Mouse (Mus musculus) cerebellum, adult 8-10 months (tissue): ENCODE data around the gene Neil1.

Experiments used
- DNase-seq: peaks from one replicate; pipeline ENCODE4 v3.0.0; 2022

Gene Neil1

GRCm38 (mm10) chr9:57148144-57148878 is at the start of gene Neil1:
TSS of gene Neil1 (minus strand) at chr9:57148305.
- peak; percentile 86 for DNase-seq

- DNase-seq: no peak
Measured at GRCm38 (mm10) chr9:57197414-57197813, 49.3 kb upstream of the Neil1 start.

- DNase-seq: no peak
Measured at GRCm38 (mm10) chr9:57196708-57197107, 48.6 kb upstream of the Neil1 start.

- no peak for DNase-seq
Measured at GRCm38 (mm10) chr9:57168411-57168810, 20.3 kb upstream of the Neil1 start.

DNA sequence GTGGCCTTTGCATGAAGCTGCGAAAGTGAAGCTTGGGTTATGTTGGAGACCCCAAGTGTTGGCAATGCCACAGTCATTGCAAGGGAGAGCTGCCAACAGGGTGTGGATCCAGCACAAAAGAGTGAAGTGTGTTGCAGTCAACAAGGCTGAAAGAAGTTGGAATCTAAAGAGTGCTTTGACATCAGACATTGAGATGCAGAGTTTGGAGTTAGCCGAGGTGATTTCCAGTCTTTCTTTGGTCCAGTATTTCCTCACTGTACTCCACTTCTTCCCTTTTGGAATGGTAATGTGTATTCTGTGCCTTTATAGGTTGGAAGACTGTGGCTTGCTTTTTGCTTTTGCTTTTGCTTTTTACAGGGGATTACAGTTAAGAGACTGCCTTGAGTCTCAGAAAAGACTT is 18.1 kb upstream of the Neil1 start:
- no peak for DNase-seq

DNA sequence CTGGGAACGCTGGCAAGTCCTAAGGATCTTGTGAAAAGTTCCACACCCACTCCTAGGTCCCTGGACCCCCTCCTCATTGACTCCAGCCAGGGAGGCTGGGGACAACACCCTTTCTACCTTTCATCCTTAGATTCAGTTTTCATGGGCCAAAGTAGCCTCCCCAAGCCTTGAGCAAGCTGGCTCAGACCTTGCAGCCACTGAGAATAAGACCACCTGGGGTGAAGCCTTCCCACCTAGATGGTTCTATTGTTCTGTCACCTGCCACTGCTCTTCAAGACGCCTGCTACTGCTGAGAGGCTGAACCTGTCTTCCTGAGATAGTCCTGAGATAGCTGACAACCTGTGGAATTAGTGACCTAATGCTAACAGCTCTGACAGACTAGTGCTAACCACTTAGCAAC is 15.0 kb upstream of the Neil1 start:
- no peak for DNase-seq

DNA sequence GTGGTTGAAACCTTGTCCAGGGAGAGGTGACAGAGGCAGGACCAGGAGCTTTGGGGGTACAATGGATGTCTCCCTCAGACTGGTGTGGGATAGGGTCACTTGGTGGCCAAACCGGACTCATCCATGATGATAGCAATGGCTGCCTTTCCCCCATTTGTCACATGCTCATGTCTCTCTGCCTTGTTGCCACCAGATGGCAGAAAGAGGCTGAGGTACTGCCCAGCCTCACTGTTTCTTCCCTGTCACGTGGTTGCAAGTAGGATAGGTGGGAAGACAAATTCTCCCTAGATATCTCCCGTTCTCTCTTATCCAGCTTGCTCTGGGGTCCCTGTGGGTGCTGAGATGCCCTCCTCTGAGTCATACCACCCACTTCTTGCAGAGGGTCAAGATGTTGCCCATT is 14.4 kb upstream of the Neil1 start:
- no peak for DNase-seq

- no peak for DNase-seq
Measured at GRCm38 (mm10) chr9:57158506-57158905, 10.4 kb upstream of the Neil1 start.

GRCm38 (mm10) chr9:57158013-57158470 is 9.9 kb upstream of the Neil1 start, which contains the start of gene Commd4:
TSS of gene Commd4 (minus strand) at chr9:57158331.
- peak; percentile 92 for DNase-seq

DNA sequence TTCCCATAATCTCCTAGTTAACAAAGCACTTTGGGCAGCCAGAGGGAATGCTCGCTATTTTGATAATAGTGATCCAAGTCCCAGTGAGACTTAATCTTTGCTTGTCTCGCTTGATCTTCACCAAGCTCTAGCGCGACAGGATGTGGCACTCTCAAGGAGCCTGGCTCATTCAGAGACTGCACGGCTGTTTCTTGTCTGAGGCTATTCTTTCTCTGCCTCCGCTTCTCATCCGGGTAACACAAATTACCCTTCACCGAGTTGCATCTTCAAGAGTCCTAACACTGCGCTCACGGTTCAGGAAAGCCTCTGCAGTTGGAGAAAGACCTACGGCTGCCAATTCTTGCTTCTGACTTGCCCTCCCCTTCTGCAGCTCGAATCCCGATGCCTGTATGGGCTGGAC is 9.4 kb upstream of the Neil1 start:
- no peak for DNase-seq

DNA sequence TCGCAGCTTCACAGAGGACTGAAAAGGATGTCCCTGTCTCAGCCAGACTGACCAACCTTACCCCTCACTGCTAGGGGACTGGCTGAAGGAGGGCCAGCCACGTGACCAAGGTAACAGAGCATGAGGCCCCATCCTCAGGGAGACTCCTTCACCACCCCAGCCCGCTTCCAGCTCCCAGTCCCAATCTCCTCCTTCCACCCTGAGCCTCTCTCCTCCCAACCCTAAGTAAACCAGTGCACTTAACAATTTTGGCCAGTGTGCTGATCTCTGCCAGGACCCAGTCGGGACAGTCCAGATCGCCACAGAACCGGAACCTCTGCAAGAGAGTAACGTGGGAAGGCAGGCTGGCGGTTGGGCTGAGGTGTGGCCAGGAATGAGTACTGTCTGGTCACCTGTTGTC is 8.7 kb upstream of the Neil1 start:
- peak; percentile 2 for DNase-seq

DNA sequence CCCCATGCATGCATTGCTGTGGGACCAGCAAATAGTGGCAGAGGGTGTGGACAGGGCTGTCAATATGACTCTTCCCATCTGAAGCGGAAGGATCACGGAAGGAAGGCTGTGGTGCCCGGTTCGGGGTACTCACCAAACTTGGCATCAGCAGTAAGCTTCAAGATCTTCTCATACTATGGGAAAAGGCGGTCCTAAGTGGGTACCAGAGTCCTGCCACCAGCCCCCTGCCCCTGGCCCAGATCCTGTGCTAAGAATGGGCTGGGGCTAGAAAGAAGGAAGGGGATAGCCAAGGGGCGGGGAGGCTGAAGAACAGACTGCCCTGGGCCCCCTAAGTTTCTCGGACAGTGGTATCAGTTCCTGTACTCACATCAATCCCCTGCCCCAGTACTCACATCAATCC is 8.3 kb upstream of the Neil1 start:
- peak; percentile 6 for DNase-seq

DNA sequence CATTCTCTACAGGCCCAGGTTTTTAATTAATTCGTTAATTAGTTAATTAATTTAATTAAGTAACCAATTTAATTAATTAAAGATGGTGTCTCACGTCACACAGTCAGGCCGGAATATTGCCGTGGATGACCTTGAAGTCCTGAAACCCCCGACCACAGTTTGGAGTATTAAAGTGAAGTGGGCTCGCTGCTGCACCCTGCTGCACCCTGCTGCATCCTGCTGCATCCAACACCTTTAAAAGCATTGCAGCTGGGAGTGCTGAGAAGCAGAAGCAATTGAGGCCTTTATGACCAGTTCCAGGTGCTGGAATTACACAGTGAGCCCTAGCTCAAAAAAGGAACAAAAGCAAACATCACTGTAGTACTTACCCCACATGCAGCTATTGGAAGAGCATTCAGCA is 4.2 kb upstream of the Neil1 start:
- no peak for DNase-seq

GRCm38 (mm10) chr9:57150192-57150591 is 2.1 kb upstream of the Neil1 start:
- DNase-seq: no peak

DNA sequence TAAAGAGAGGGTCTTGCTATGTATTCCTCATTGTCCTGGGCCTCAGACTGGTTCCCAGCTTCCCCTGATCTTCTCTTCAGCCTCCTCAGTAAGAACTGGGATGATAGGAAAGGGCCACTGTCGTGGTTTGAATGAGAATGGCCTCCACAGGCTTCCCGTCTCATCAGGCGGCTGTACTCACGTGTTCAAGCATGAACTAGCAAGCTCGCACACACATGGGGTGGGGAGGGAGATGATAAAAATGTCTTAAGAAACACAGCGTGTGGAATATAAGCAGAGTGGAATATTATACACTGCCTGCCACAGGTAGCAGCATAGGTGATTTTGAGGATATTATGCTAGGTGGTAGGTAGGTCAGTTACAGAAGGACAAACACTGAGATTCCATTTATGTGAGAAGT is 916 bp upstream of the Neil1 start:
- peak; percentile 10 for DNase-seq

DNA sequence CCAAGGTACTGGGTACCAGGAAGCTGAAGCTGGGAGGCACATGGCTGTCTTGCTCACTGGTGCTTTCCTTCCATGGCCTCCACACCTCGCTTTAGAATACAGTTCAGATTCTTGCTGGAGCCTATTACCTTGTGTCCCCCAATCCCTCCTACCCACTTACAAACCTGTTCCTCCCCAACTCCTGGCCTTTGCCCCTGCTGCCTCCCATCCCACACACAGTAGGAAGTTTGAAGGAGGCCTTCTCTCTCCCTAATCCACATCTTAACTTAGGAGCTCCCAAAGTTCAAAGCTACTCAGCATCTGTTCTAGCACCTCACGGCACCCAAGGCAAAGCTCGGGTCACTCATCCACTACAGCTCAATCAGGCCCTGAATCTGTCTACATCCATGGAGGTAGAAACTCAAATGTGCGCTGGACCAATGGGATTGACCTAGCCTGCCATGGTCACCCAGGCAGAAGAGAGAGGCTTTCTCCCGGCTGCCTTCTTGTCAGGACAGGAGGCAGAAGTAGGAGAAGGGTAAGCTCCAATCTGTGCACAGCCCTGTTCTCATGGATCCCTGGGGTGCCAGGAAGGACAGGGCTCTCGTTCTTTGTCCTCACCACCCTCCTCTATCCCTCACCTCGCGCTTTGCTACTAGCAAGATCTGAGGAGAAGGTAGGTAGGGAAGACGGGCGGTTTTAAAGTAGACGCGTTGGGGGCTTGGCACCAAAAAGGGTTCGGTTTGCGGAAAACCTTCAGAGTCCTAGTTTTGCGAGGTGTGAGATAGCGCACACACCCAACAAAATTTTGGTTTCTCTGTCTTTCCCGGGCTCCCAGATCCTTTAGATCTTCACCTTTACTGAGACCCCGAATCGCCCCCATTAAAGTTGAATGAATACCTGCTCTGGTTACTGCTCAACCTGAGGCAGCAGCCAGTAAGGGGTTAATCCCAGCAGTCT is 631 bp downstream of the Neil1 start:
- no peak for DNase-seq

DNA sequence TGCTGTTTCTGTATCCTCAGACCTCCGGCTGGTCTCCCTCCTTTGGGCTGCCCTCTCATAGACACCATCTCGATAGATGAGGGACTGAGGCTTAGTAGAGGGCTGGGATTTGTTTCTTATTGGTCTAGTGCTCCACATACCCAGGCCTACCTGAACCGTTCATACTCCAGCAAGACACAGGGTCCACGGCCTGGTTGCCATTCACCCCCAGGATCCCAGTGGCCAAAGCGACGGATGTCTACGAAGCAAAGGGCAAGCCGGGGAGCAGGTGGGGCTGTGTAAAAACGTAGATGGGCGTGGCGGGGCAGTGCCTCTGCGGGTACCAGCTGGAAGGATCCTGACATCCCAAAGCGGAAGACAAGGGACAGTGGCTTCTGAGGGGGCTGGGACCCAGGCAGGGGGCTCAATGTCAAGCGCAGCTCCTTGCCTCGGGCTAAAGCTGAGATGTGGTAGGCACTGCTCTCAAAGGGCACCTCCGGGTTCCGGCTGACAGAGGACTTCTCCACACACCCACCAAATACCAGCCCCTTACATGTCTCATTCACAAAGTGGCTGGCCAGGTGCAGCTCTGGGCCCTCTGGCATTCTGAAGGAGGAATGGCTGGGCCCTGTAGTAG is 1.5 kb downstream of the Neil1 start:
- no peak for DNase-seq

DNA sequence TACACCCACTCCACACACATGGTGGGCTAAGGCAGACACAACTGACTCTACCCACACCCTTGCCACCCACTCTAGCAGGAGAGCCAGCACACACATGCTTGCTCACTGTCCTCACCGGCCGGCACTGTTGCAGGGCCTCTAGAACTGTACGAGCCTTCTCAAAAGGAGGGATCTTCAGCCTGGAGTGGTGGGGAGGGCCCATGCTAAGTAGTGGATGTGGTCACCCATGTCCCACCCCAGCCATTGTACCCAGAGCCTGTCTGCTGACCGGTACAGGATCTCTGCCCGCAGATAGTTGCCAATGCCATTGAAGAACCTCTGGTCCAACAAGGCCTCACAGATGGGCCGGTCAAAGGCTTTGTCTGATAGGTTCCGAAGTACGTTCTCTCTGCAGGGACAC is 3.3 kb downstream of the Neil1 start:
- DNase-seq: no peak

DNA sequence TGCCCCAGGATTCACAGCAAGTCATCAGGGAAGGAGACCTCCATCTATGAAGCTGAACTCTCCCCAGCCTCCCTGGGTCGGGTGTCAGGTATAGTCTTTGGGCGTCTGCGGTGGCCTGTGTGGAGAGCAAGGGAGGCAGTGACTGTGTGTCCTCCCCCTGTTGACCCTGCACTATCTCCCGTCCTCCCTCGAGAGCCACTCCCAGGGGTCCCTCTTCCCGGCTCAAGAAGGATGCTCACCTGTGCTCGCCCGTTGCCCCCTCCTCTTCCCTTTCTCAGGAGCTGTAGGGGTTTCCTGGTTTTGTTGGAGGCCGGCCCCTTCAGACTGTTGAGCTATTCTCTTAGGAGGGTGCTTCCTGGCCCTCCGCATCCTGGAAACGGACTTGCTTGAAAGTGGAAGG is 4.9 kb downstream of the Neil1 start:
- DNase-seq: no peak

DNA sequence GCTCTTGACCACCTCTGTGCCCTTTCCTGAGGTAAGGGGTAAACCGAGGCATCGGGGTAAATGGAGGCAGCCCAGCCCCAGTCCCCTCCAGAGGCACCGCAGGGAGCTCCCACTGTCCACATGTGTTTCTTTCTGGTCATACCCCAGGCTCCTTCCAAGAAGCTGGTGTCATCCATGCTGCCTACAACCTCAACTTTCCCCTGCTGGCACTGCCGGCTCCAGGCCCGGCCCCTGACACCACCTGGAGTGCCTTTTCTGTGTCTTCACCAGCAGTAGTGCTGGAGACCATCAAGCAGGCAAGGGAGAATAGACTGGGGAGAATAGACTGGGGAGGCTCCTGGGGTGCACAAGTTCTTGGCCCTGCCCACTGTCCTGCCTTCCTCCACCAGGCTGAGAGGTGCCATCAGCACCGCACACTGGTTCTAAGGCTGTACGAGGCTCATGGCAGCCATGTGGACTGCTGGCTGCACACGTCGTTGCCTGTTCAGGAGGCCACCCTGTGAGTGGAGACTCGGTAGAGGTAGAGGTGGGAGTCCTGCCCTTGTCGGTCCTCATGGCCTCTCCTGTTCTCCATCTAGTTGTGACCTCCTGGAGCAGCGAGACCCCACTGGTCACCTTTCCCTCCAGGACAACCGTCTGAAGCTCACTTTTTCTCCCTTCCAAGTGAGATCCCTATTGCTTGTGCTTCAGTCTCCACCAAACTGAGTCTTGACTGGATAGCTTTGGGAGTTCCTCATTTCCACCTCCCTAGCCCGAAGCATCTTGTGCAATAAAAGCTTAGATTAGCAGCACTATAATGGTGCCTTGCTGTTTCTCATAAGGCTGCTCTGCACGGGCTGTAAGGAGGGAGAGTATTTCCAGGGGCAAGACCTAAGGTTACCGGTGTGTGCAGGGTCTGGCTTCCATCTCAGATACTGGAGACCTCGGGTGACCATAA is 6.4 kb downstream of the Neil1 start:
- no peak for DNase-seq

GRCm38 (mm10) chr9:57139571-57139970 is 8.5 kb downstream of the Neil1 start:
- no peak for DNase-seq

GRCm38 (mm10) chr9:57139110-57139509 is 9.0 kb downstream of the Neil1 start:
- DNase-seq: no peak
